Mouse (Mus musculus) embryonic stem cell, embryonic (primary cell): Measurements from ENCODE around the gene Rhobtb3.
"Not testable (repeated sequence)": the region's sequence is repeated elsewhere in the genome, so short reads cannot be mapped to it uniquely, and the experiment has no call there.

ENCODE experiments used
- CTCF ChIA-PET, 4 experiments: fragments of 300-600 bp in 2 of 4; fragments of 350-600 bp in 2 of 4; sonication (Branson Sonifier 250); formaldehyde crosslinking; loops; one replicate each; lab custom pipeline; 2022; ENCODE audit warnings: inconsistent platforms in 2 of 4; lab: Charles Lee
- POLR2A ChIA-PET, 4 experiments: fragments of 300-600 bp in 2 of 4; fragments of 350-600 bp in 2 of 4; sonication (Branson Sonifier 250); formaldehyde crosslinking; loops; one replicate each; lab custom pipeline; 2022; ENCODE audit warnings: antibody characterized with exemption in 4 of 4, inconsistent platforms in 1 of 4; lab: Charles Lee

Gene Rhobtb3

DNA sequence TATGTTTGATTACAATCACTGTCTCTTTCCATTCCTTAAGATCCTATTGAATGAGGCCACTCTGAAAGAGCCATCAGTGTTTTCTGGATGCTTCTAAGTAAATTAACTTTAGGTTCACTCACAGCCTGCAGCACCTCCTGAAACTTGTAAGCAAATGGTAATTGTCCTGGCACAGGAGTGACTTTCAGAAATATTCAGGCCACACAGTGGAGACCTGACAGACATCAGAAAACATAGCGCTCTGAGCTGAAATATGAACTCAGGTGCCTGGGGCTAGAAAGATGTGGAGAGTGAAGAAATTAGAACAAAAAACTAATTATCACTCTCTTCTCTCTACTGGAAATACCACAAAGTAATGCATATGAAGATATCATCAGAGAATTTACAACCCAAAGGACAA lies 10.4 kb downstream of the Rhobtb3 start:
- ChIA-PET POLR2A (interaction anchor here in 1 of 4 experiments (1.5 kb wide), 1 partner anchor 9 kb away, joined by 6 read pairs; no protein-coding TSS in a partner anchor), CTCF (no interaction called here)

DNA sequence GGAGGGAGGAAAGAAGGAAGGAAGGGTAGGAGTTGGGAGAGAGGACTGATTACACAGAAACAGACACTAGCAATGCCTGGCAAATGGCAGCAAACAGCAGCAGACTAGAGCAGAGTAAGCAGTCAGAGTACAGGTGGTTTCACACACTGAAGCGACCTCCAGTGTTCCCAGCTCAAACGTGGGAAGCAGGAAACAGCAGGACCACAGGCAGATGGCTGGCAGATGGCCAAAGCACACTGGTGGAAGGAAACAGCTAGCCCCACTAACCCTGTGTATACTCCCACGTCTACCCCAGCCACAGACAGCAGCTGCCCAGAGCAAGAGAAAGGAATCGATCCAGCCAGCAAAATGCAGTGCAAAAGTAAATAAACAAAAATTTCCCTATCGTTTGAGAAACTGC lies 12.7 kb downstream of the Rhobtb3 start:
- ChIA-PET CTCF (no interaction called here), POLR2A (interaction anchor here in 2 of 4 experiments (1.1 to 2.2 kb wide), 3 partner anchors 12 to 167 kb away, joined by 3 to 4 read pairs (median 3); partner anchors contain the start of genes Arsk (in 1 of the 2) and Ttc37 (in 1 of the 2))

DNA sequence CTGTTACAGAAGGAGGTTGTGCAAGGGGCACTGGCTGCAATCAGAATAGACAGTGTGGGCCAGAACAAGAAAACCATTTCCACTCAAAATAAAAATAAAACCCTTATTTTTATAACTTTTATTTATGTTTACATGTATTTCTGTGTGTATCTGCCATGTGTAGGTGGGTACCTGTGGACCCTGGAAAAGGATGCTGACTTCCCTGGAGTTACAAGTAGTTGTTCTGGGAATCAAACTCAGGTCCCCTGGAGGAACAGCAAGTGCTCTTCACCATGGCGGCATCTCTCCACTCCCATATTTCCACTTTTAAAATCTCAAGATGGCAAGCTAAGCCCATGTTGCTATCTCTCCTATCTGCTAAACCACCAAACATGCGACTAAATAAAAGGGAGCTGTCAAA lies 13.1 kb downstream of the Rhobtb3 start:
- POLR2A ChIA-PET: interaction anchor here in 2 of 4 experiments (0.6 to 2.2 kb wide), 6 partner anchors 10 to 167 kb away, joined by 3 to 6 read pairs (median 3); partner anchors contain the start of genes Arsk (in 1 of the 2), Rfesd (in 1 of the 2) and Ttc37 (in 1 of the 2)

DNA sequence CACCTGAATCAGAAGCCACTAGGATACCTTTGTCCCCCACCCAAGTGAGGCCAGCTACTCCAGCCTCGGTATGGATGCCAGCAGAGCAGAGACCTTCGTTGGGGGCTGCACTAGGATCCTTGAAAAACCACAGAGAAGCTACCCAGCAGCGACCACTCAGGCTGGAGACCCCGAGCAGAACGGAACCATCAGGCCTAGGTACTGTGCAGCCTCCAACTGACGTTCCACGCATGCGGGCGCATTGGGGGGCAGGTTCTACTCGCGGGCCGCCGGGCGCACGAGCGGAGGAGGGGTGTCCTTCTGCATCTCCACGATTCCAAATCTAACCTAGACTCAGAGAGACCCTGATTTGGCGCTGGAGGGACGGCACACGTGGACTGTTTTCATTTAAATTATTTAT lies 13.7 kb downstream of the Rhobtb3 start:
- POLR2A ChIA-PET: interaction anchor here in 3 of 4 experiments (0.6 to 2.2 kb wide), 7 partner anchors 10 to 168 kb away, joined by 3 to 6 read pairs (median 3); partner anchors contain the start of genes Arsk (in 1 of the 3), Rfesd (in 1 of the 3) and Ttc37 (in 1 of the 3)
- CTCF ChIA-PET: no interaction called here

More for the DNA sequence above, 13.1 kb downstream of the Rhobtb3 start:
- CTCF ChIA-PET: no interaction called here

DNA sequence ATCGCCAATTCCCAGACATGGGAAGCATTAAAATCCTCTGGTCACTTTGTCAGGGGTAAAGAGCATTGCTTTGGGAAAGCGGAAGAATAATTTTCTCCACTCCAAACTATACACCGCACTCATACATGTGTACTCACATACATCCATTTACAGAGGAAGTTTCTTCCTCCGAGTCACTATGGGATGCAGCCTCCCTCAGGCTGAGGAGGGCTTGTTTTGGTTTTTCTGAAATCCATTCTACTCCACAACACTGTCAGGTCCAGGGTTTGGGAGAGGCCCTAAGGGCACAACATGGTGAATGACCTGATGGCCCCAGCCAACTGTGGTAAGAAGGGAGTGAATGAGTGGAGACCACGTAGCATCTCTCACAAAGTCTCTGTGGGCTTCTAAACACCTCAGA lies 14.7 kb downstream of the Rhobtb3 start:
- CTCF ChIA-PET: not testable (repeated sequence)
- POLR2A ChIA-PET: interaction anchor here in 1 of 4 experiments (1.8 to 2.2 kb wide), 2 partner anchors 14 to 17 kb away, joined by 4 to 6 read pairs; no protein-coding TSS in a partner anchor

DNA sequence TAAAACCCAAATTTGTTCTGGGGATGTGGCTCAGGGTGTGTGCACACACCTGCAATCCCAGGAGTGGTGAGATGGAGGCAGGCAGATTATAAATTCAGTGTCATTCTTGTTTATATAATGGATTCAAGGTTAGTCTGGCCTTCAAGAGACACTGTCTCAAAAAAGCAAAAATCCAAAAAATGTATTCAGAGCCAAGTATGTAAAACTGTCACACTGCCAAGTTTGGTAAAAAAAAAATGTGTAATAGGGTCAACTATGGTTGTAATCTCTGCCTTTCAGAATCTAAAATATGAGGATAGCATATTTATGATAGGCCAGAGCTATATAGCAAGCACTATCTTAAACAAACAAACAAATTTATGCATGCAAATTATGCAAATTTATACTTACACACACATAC lies 15.8 kb downstream of the Rhobtb3 start:
- CTCF ChIA-PET: no interaction called here
- POLR2A ChIA-PET: interaction anchor here in 1 of 4 experiments (0.9 to 1.6 kb wide), 2 partner anchors 16 to 18 kb away, joined by 3 to 6 read pairs; partner anchors contain the start of gene Rhobtb3

DNA sequence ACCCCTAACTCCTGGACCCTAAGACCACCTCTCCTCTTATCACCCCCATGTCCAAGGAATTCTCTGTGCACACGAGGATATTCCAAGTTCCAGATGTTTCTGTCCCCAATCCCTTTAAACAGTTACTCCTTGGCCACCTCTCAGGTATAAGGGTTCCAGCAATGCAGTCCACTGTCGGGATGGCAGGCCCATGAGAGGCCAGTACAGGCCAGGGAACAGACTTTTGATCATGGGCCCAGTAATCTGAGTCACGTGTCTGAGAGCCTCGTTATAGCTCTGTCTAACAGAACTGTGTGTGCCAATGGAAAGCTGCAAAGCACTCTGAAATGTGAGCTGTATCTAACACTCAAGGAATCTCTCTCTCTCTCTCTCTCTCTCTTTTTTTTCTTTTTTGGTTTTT lies 29.6 kb downstream of the Rhobtb3 start:
- ChIA-PET POLR2A (no interaction called here), CTCF (no interaction called here)

DNA sequence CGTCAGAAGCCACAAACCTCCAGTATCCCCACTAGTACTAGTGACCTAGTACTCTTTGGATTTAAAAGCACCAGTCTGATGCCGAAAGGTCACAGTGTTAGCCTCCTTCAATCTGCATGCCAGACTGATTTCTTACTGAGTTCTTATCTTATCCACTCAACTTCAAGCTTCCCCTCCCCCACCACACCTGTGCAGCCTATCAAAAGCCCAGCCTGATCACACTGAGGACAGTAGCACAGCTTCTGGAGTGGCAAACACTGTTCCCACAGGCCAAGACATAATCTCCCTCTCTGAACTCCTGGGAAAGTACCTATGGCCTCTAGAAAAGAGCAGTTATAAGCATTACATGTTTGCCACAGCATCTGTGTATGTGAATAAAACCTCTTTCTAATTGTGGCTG lies 35.5 kb downstream of the Rhobtb3 start:
- CTCF ChIA-PET: no interaction called here
- POLR2A ChIA-PET: no interaction called here

DNA sequence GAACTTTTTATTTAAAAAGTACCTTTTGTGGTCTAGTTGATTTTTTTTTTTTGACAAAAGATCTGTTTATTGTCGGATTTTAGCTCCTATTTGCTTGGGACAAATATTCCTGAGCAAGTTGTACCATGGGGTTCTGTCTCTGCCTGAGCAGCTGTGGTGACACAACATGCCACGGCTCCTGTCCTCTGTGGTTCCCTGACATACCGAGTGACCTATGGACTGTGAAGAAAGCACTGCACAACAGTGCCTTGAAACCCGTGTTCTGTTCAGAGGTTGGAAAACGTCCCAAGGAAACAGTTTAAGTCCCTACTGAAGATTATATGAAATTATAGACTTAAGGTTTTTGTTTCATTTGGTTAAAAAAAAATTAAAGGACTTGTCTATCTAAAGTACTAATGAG lies 36.6 kb downstream of the Rhobtb3 start:
- CTCF ChIA-PET: no interaction called here
- POLR2A ChIA-PET: interaction anchor here in 2 of 4 experiments (0.6 to 1.7 kb wide), 3 partner anchors 12 to 120 kb away, joined by 3 to 5 read pairs (median 4); no protein-coding TSS in a partner anchor

DNA sequence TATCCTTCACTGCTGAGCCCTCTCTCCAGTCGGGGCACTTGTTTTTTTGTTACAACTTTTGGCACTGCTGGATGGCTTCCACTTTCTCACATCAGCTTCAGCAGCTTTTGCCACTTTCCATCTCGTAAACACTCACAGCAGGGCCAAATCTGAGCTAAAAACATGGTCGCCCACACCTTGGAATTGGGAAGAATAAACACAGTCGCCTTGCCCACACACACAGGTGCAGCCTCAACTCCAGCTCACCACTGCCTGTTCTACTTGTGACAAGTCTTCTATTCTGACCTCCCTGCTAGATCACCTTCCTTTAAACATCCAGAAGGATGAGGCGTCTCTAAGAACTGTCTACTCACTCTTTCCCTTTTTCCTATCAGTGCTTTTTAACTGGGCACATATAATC lies 39.1 kb downstream of the Rhobtb3 start:
- POLR2A ChIA-PET: interaction anchor here in 1 of 4 experiments (0.6 kb wide), 1 partner anchor 251 kb away, joined by 3 read pairs; no protein-coding TSS in a partner anchor
- CTCF ChIA-PET: no interaction called here

DNA sequence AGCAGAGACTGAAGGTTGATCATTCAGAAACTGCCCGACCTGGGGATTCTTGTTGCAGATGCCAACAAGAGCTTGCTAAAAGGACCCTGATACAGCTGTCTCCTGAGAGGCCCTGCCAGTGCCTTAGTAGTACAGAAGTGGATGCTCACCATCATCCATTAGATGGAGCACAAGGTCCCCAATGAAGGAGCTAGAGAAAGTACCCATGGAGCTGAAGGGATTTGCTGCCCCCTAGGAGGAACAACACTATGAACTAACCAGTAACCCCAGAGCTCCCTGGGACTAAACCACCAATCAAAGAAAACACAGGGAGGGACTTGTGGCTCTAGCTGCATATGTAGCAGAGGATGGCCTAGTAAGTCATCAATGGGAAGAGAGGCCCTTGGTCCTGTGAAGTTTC lies 42.8 kb downstream of the Rhobtb3 start:
- CTCF ChIA-PET: interaction anchor here in 1 of 4 experiments (1.0 kb wide), 1 partner anchor 404 kb away, joined by 3 read pairs; the partner anchor contains the start of gene Fam81b
- POLR2A ChIA-PET: interaction anchor here in 2 of 4 experiments (0.6 to 1.0 kb wide), 2 partner anchors 43 to 104 kb away, joined by 3 to 4 read pairs; partner anchors contain the start of gene Rhobtb3 (in 1 of the 2)

DNA sequence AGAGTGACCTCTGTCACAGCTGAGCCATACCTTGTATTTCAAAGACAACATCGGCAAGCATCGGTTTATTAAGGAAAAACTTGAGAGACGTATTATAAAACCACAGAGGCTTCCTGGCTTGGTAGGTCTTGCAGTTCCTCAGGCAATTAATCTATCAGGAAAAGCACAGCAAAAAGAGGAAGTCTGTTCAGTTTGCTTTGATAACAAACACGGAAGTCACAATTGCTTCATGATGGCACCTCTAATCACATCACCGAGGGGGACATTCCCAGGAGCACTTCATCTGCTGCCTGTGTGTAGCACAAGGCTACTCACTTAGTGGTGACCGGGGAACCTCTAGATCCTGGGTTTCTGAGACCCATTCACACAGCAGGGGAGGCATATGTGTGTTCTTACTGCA lies 50.8 kb downstream of the Rhobtb3 start:
- POLR2A ChIA-PET: no interaction called here
- CTCF ChIA-PET: interaction anchor here in 1 of 4 experiments (0.6 kb wide), 1 partner anchor 11 kb away, joined by 4 read pairs; no protein-coding TSS in a partner anchor

DNA sequence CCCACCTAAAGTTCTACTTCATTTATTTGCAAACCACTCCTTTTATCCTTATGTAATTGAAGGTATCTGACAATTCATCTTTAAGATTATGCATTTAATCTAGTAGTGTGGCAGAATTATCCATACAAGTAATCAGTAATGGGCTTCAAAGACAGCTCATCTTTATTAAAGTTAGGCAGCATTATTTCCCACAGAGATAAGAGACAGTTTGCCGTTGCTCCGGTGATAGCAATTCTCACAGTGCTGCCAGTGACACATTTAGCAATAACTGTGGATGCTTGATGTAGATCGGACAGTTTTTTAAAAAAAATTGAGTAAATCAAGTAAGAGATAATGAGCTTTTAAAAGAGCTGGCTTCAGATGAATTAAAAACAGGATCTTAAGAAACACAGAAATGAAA lies 51.4 kb downstream of the Rhobtb3 start:
- CTCF ChIA-PET: no interaction called here
- POLR2A ChIA-PET: no interaction called here

DNA sequence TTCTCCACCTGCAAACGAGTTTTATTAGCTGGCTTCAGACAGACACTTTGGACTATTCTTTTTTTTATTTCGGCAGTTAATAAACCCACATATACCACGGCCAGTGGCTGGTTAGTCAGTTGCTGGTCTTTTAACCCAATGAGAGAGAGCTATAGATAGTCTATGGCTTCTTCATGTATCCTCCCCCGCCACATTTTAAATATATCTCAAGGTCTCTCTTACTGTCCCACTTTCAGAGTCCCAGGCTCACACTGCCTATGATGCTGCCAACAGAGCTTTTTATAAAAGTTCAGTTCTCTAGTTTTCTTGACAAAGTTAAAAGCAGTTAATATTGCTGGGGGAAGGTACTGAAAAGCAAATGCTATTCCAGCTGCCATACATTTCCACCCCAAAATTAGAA lies 51.9 kb downstream of the Rhobtb3 start:
- CTCF ChIA-PET: interaction anchor here in 1 of 4 experiments (0.5 kb wide), 1 partner anchor 46 kb away, joined by 4 read pairs; no protein-coding TSS in a partner anchor
- POLR2A ChIA-PET: no interaction called here

DNA sequence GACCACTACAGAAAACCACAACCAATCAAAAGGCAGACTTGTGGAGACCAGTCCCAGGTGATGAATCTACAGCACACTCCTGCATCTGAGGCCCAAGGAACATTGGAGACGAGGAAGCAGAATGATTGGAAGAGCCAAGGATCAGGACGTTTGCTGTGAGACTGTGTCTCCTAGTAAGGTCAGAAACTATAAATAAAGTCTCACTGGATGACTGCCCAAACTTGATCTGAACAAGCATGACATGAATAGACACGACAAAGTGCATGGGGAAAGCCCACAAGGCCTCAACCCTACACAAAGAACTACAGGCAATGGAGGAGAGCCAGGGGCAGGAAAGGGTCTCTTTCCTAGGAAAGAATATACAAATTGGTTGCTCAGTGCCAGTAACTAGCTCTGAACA lies 59.9 kb downstream of the Rhobtb3 start:
- POLR2A ChIA-PET: no interaction called here
- CTCF ChIA-PET: interaction anchor here in 1 of 4 experiments (0.5 to 0.6 kb wide), 2 partner anchors 31 to 1239 kb away, joined by 3 to 4 read pairs; no protein-coding TSS in a partner anchor

DNA sequence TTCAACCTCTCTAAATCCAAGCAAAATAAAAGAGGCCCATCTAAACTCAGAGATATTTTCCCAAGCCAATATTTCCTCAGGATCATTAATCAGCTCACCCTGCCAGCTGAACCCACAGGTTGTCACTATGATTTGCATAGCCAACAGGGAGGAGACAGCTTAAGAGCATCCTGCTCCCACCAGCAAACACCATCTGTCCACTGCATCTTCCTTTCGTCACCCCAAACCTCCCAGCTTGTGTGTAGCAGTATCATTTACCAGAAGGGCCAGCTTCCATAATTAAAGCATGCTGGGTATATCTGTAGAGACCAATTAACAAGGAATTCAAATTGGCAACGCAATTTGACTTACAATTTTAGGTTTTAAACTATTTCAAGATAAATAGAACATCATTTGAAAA lies 63.2 kb downstream of the Rhobtb3 start:
- CTCF ChIA-PET: no interaction called here
- POLR2A ChIA-PET: interaction anchor here in 2 of 4 experiments (1.3 to 1.5 kb wide), 2 partner anchors 9 to 41 kb away, joined by 3 to 4 read pairs; partner anchors contain the start of gene Glrx (in 1 of the 2)

DNA sequence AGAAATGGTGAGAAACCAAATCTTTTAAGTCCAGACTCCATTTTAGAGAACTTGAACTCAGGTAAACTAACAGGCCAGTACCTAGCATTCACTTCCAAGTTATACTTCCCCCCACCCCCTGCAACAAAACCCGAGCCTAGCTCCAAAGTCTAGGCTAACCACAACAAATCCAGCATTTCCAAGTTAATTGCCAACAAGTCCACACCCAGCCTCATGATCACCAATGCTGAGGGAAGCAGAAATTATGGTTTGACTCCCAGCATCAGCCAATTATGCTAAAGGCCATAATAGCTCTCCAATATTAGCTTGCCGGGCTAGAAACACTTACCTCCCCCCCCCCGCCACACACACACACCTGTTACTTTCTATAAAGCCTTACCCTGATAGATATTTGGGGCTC lies 64.0 kb downstream of the Rhobtb3 start:
- CTCF ChIA-PET: no interaction called here
- POLR2A ChIA-PET: interaction anchor here in 2 of 4 experiments (0.8 to 1.5 kb wide), 2 partner anchors 8 to 119 kb away, joined by 4 to 6 read pairs; no protein-coding TSS in a partner anchor

DNA sequence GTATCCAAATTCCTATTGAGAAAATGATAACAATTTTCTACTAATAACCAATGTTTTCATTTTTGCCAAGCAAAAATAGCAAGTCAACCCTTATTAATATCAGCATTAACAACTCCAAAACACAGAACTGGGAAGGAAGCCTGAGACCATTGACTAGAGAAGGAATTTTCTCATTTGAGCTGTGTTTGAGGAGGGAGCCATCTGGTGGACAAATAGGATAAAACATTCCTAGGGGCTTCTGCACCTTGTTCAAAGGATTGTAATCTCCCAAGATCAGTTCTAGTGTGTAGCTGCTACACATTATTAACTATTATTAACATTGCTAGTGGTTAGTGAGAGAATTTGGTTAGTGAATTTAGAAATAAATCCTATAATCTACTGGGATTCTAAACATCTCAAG lies 65.8 kb downstream of the Rhobtb3 start:
- ChIA-PET CTCF (interaction anchor here in 3 of 4 experiments (0.6 to 1.5 kb wide), 8 partner anchors 43 to 1621 kb away, joined by 3 to 5 read pairs (median 4); no protein-coding TSS in a partner anchor), POLR2A (no interaction called here)

DNA sequence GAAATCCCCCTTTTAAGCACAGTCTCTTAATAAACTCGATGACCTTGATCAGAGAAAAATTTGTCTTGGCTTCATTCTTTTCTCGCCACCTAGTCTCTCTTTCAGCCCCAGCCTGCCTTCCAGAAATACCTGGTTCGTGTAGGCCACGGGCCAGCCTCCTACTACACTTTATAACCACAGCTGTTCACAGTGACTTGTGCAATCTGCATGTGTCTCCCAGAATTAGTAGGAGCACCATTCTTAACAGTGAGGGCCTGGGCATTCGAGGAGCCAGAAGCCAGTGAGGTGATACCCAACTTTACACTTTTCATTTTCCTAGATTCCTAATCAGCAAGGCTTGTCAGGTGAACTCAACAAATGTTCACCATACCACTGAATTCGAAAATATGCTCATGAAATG lies 67.1 kb downstream of the Rhobtb3 start:
- ChIA-PET CTCF (interaction anchor here in 2 of 4 experiments (0.7 to 1.2 kb wide), 4 partner anchors 79 to 650 kb away, joined by 3 to 4 read pairs (median 3); no protein-coding TSS in a partner anchor), POLR2A (interaction anchor here in 2 of 4 experiments (0.6 to 0.7 kb wide), 3 partner anchors 236 to 650 kb away, joined by 3 to 5 read pairs (median 4); no protein-coding TSS in a partner anchor)
